In the genomic region with DNA sequence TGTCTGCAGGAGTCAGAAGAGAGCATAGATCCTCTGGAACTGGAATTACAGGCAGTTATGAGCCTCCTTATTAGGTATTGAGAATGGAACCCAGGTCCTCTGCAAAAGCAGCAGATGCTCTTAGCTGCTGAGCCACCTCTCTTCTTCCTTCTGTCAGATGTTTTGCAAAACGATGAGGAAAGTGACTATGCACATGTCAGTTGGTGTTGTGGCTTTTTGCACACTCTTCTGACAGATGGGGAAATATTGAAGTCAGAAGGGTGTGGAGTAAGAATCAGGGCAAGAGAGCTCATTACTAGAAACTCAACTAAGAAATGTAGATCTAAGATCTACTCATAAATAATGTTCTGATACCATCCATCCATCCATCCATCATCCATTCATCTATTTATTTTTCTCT, we compare ENCODE assay signal across 27 mouse cellular contexts.
"Had no signal": no experiment of that assay in that cellular context is flagged by ENCODE, and none has a peak within 500 bp of the region (broad histone marks: within the 10 kb centered on the region; RNA-seq: fewer than 3 reads in every experiment).

No protein-coding gene starts in this region.

- H3K4me1 ChIP-seq: hindbrain, embryonic 10.5 days; hindbrain, embryonic 12.5 days; intestine, embryonic 15.5 days; kidney, embryonic 15.5 days; limb, embryonic 13.5 days; limb, embryonic 15.5 days; liver, embryonic 12.5 days had no signal

- H3K4me3 ChIP-seq: heart, adult 2 months; heart, embryonic 13.5 days; heart, embryonic 15.5 days; hindbrain, embryonic 10.5 days; hindbrain, embryonic 12.5 days; intestine, embryonic 15.5 days; kidney, embryonic 15.5 days; limb, embryonic 13.5 days; limb, embryonic 15.5 days; liver, embryonic 12.5 days had no signal

- ATAC-seq: hindbrain, embryonic 16.5 days; inflammation-experienced regulatory T-cells, adult 6 months; intestine, embryonic 15.5 days; intestine, postnatal 0 days; liver, embryonic 12.5 days had no signal

- DNase-seq: gastrocnemius, postnatal 14 days; heart, adult 11 months; heart, adult 2 months; heart, postnatal 14 days; heart, postnatal 36 days; kidney, adult 18-20 months; kidney, adult 9 months; kidney, postnatal 14 days; kidney, postnatal 36 days; layer of hippocampus, adult 9-11 months; layer of hippocampus, postnatal 36 days; left cerebral cortex, postnatal 4 days had no signal

- H3K27ac ChIP-seq: heart, adult 2 months; heart, embryonic 13.5 days; heart, embryonic 15.5 days; hindbrain, embryonic 10.5 days; hindbrain, embryonic 12.5 days; hindbrain, embryonic 14.5 days; intestine, embryonic 15.5 days; kidney, embryonic 15.5 days; kidney, postnatal 0 days; limb, embryonic 13.5 days; limb, embryonic 15.5 days; liver, embryonic 12.5 days; liver, embryonic 14.5 days had no signal
